Mouse (Mus musculus): ENCODE results near the gene Jmjd8.
"Not testable (repeated sequence)": the region's sequence is repeated elsewhere in the genome, so short reads cannot be mapped to it uniquely, and the experiment has no call there.

The Jmjd8 gene

GRCm38 (mm10) chr17:25860832-25861703 lies 32.4 kb downstream of the Jmjd8 start, which contains the start of gene Wdr90:
Gene Wdr90 (minus strand): TSS chr17:25861501.
- peak; percentile 81 to 86 for DNase-seq (ENCODE audit: low spot score in 2 of 2)

GRCm38 (mm10) chr17:25861704-25862612 lies 33.3 kb downstream of the Jmjd8 start:
- no peak for DNase-seq (ENCODE audit: low spot score in 2 of 2)

GRCm38 (mm10) chr17:25863681-25864080 lies 35.0 kb downstream of the Jmjd8 start:
- no peak for DNase-seq (ENCODE audit: low spot score in 2 of 2)

GRCm38 (mm10) chr17:25864311-25864710 lies 35.6 kb downstream of the Jmjd8 start:
- DNase-seq (ENCODE audit: low spot score in 2 of 2), result no peak

GRCm38 (mm10) chr17:25865288-25865687 lies 36.6 kb downstream of the Jmjd8 start:
- DNase-seq (ENCODE audit: low spot score in 2 of 2), result no peak

GRCm38 (mm10) chr17:25866172-25866571 lies 37.5 kb downstream of the Jmjd8 start:
- DNase-seq (ENCODE audit: low spot score in 2 of 2), result no peak

GRCm38 (mm10) chr17:25867509-25867835 lies 38.8 kb downstream of the Jmjd8 start:
- no peak for DNase-seq (ENCODE audit: low spot score in 2 of 2)

GRCm38 (mm10) chr17:25867836-25868600 lies 39.4 kb downstream of the Jmjd8 start:
- no peak for DNase-seq (ENCODE audit: low spot score in 2 of 2)

GRCm38 (mm10) chr17:25868601-25869191 lies 40.0 kb downstream of the Jmjd8 start, which contains the start of gene Mcrip2:
Gene Mcrip2 (minus strand): TSS chr17:25868764.
- peak; percentile 56 to 59 for DNase-seq (ENCODE audit: low spot score in 2 of 2)

GRCm38 (mm10) chr17:25869498-25869897 lies 40.8 kb downstream of the Jmjd8 start:
- no peak for DNase-seq (ENCODE audit: low spot score in 2 of 2)

- no peak for DNase-seq (ENCODE audit: low spot score in 2 of 2)
Measured at GRCm38 (mm10) chr17:25869954-25870353, 41.3 kb downstream of the Jmjd8 start.

GRCm38 (mm10) chr17:25871566-25871965 lies 42.9 kb downstream of the Jmjd8 start:
- DNase-seq (ENCODE audit: low spot score in 2 of 2), result not testable (repeated sequence)

- no peak for DNase-seq (ENCODE audit: low spot score in 2 of 2)
Measured at GRCm38 (mm10) chr17:25872676-25873075, 44.0 kb downstream of the Jmjd8 start.

- DNase-seq (ENCODE audit: low spot score in 2 of 2), result no peak
Measured at GRCm38 (mm10) chr17:25873405-25874147, 44.9 kb downstream of the Jmjd8 start.

GRCm38 (mm10) chr17:25874148-25874720 lies 45.6 kb downstream of the Jmjd8 start:
- no peak for DNase-seq (ENCODE audit: low spot score in 2 of 2)

GRCm38 (mm10) chr17:25874721-25875170 lies 46.1 kb downstream of the Jmjd8 start, which contains the start of gene Mettl26:
Gene Mettl26 (plus strand): TSS chr17:25875074.
- peak; percentile 100 for DNase-seq (ENCODE audit: low spot score in 2 of 2)

- peak; percentile 84 to 85 for DNase-seq (ENCODE audit: low spot score in 2 of 2)
Measured at GRCm38 (mm10) chr17:25875171-25876136, 46.8 kb downstream of the Jmjd8 start.

- DNase-seq (ENCODE audit: low spot score in 2 of 2), result no peak
Measured at GRCm38 (mm10) chr17:25876347-25876915, 47.8 kb downstream of the Jmjd8 start.

Data from frontal cortex, postnatal 25 days (tissue).